Mouse (Mus musculus) C2C12 (cell line): ENCODE measurements at regions not wholly inside any gene's neighbourhood (a gene's known extent, or its start where the extent isn't known, plus 50 kb on each side); places are given as distances from the start of the nearest gene placed in this dataset.

Experiments used
- CEBPB ChIP-seq: IDR thresholded peaks from one replicate; pipeline ENCODE4 v1.6.1; 2011; ENCODE audit warnings: low read depth, mild to moderate bottlenecking, control low read depth, moderate library complexity
- CTCF ChIP-seq: IDR thresholded peaks from one replicate; pipeline ENCODE4 v1.5.1; 2011; ENCODE audit not compliant: control insufficient read depth, insufficient read depth, insufficient read length
- MAX ChIP-seq: IDR thresholded peaks from one replicate; pipeline ENCODE4 v1.6.1; 2011; ENCODE audit warnings: mild to moderate bottlenecking, control low read depth
- MYOG ChIP-seq: IDR thresholded peaks from one replicate; pipeline ENCODE4 v1.6.1; 2011; ENCODE audit not compliant: control insufficient read depth, insufficient read length; ENCODE audit errors: extremely low read depth
- USF1 ChIP-seq: IDR thresholded peaks from one replicate; pipeline ENCODE4 v1.6.1; 2011; ENCODE audit warnings: low read depth, mild to moderate bottlenecking, control low read depth, moderate library complexity

GRCm38 (mm10) chr19:21111836-21112235 lies 157.8 kb upstream of the Tmc1 start:
- TF ChIP-seq USF1, result no peak
- no peak for TF ChIP-seq CEBPB
- no peak for TF ChIP-seq CTCF
- TF ChIP-seq MYOG, result no peak
- no peak for TF ChIP-seq MAX
